Mouse (Mus musculus): Measurements from ENCODE around the gene Spag9. TPM values are rescaled to one million over a fixed set of nuclear protein-coding genes. Genes with fewer than 3 reads are reported as not detected.

Gene Spag9
- total RNA-seq, 4 experiments from 2014 or later = 247 to 289 (median 277) TPM

GRCm38 (mm10) chr11:94130118-94131095 lies 134.5 kb downstream of the Spag9 start:
- no peak for DNase-seq (ENCODE audit: low spot score in 2 of 2)

- DNase-seq (ENCODE audit: low spot score in 2 of 2) = peak; percentile 71 to 80
Measured at GRCm38 (mm10) chr11:94133344-94133955, 137.6 kb downstream of the Spag9 start.

GRCm38 (mm10) chr11:94134076-94134838 lies 138.4 kb downstream of the Spag9 start:
- no peak for DNase-seq (ENCODE audit: low spot score in 2 of 2)

- DNase-seq (ENCODE audit: low spot score in 2 of 2) = no peak
Measured at GRCm38 (mm10) chr11:94135581-94136001, 139.7 kb downstream of the Spag9 start.

GRCm38 (mm10) chr11:94136656-94137055 lies 140.8 kb downstream of the Spag9 start:
- no peak for DNase-seq (ENCODE audit: low spot score in 2 of 2)

GRCm38 (mm10) chr11:94137326-94138061 lies 141.6 kb downstream of the Spag9 start:
- no peak for DNase-seq (ENCODE audit: low spot score in 2 of 2)

GRCm38 (mm10) chr11:94138411-94139231 lies 142.7 kb downstream of the Spag9 start:
- DNase-seq (ENCODE audit: low spot score in 2 of 2) = no peak

- DNase-seq (ENCODE audit: low spot score in 2 of 2) = no peak
Measured at GRCm38 (mm10) chr11:94139232-94139620, 143.3 kb downstream of the Spag9 start.

DNA sequence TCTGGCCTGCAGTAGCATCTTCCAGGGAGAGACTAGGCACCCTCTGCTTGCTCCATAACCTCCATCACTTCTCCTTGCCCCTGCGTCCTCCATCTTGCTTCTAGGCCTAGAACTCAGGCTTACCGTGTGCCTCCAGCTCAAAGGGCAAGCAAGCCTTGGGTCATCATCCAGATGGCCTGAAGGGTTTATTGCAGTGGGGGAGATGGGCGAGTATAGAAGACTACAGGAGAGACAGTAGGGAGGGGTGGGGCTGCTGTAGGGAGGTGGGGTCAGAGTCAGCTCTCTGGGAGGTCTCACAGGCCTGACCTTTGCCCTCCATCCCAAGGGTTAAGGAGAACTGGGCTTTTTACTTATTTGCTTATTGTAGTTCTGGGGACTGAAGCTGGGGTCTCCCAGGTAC lies 144.6 kb downstream of the Spag9 start:
- DNase-seq (ENCODE audit: low spot score in 2 of 2) = no peak

DNA sequence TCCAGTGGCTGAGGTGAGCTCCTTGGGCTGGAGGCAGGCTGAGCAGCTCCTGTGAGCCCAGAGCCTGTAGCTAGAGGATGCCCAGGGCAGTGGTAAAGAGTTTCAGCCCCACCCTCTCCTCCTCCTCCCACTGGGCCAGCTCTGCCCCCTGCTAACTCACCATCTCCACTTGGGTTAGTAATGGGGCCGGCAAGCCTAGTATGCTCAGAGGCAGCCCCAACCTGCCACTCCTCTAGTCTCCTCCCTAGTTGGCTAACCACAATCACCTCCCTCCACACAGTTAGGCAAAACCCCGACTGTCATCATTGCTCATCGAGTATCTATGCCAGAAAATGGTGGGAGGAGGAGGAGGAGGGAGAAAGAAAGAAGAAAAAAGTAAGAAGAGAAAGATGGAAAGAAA lies 145.7 kb downstream of the Spag9 start:
- no peak for DNase-seq (ENCODE audit: low spot score in 2 of 2)

DNA sequence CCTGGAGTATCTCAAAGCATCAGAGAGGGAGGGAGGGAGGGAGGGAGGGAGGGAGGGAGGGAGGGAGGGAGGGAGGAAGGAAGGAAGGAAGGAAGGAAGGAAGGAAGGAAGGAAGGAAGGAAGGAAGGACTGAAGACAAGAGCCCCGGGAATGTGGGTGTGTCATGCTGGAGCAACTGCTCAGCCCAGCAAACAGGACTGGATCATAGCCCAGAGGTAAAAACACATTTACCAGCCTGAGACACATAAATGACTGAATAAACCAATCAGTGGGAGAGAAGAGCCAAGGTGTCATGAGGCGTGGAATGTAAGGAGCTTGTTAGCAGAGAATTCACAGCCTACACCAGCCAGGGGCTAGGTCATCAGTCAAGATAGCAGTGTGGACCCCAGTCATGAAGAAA lies 147.4 kb downstream of the Spag9 start:
- DNase-seq (ENCODE audit: low spot score in 2 of 2) = no peak

DNA sequence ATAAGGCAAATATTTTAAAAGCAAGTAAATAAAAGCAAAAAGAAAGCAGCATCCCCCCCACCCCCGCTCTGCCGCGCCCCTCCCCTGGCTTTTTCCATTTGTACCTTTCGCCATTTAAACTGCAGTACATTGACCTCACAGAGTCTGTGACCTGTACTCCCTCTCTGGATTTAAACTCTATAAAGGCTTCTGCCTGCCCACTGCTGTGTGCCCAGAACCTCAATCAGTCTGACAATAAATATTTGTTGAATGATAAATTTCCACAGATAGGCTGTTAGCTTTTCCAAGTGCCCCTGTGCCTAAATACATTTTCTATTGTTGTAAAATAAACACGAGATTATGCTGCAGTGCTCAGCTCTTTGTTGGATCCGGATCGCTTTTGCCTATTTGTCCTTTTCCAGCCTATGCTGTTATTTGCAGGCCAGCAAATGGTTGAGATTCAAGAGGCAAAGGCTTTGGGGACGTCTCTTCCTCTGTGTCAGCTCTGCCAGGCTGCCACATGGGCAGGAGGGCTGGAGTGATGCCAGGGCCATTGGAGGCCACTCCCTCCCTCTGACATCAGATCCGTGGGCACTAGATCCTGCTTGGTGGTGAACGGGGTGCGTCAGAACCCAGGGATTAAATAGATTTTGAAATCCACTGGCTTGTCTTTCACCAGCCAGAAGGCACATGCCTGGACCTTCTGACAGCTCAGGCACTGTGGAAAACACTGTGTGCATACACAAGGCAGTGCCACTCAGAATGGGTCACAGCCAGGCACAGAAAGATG lies 149.1 kb downstream of the Spag9 start:
- DNase-seq (ENCODE audit: low spot score in 2 of 2) = peak in 1 of 2 experiments; percentile 90

- peak in 1 of 2 experiments; percentile 64 for DNase-seq (ENCODE audit: low spot score in 2 of 2)
Measured at GRCm38 (mm10) chr11:94146049-94146605, 150.2 kb downstream of the Spag9 start.

- DNase-seq (ENCODE audit: low spot score in 2 of 2) = no peak
Measured at GRCm38 (mm10) chr11:94146733-94147485, 151.0 kb downstream of the Spag9 start.

- DNase-seq (ENCODE audit: low spot score in 2 of 2) = no peak
Measured at GRCm38 (mm10) chr11:94148105-94148696, 152.3 kb downstream of the Spag9 start.

DNA sequence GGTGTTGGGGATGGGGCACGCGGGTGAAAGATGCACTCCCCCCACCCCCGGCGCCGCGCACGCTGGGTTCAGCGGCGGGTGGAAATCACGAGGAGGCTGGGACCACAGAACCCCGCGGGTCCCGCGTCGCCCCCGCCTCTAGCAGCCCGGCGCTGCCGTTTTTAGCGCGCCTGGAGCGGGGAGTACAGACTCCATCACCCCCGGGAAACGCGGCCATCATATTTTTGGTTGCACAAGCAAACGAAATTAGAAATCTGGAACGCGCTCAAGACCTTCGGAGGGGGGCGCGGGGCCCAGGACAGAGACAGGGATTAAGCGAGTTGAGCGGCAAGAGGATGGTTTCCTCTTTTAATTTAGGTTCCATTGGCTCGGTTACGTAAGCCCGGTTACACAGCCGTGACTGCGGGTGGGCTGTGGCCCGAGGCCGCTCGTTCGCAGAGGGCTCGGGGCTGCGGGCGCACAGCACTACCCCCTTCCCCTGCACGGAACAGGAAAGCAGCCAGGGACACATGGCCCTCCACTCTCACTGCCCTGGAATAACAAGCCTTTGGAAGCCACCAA lies 153.1 kb downstream of the Spag9 start:
- peak; percentile 73 to 76 for DNase-seq (ENCODE audit: low spot score in 2 of 2)

- DNase-seq (ENCODE audit: low spot score in 2 of 2) = no peak
Measured at GRCm38 (mm10) chr11:94149509-94150259, 153.8 kb downstream of the Spag9 start.
